ENCODE assay signal across 8 mouse cellular contexts in the genomic region with DNA sequence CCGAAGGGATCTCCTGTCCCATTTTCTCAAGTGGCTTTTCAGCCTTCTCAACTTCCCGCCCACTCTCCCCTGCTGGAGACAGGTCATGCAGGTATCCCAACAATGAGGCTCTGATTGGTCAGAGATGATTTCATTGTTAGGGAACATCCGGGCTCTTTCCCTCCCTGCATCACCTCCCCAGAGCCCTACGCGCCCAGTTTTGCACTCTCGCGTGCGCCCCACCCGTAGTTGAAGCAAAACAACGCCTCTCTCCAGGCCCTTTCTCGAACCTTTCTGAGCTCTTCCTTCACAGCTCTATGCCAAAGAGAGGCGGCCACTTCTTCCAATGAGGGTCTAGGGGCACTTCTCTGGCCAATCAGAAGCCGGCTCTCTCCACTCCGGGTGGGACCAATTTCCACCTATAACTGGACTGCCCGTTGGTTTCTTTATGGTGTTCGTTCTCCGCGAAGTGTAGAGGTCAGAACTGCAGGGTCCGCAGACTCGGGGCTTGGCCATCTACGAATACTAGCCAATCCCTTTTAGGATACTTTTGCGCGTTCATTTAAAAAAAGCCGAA. TPM values are rescaled to one million over a fixed set of nuclear protein-coding genes. Genes with fewer than 3 reads are reported as not detected.
DNase-seq lines count a peak whose midpoint lies in the region; ATAC-seq lines count a peak whose summit lies in the region.

No protein-coding gene starts in this region.

- peak overlapping the region; percentile 46 for H3K9ac ChIP-seq in midbrain, embryonic 12.5 days (replicated peaks)

- peak; percentile 100 for DNase-seq in heart, adult 11 months
- DNase-seq in heart, adult 8-10 months (ENCODE audit: low spot score): no peak
- peak; percentile 87 for DNase-seq in embryo, embryonic 10 days (ENCODE audit: low spot score)
- DNase-seq in gastrocnemius, adult 8-10 months (ENCODE audit: low spot score in 2 of 2): peak; percentile 85 to 86
- peak; percentile 85 for DNase-seq in limb, embryonic 10.5 days (ENCODE audit: low spot score)
- peak; percentile 95 for DNase-seq in skeletal muscle tissue, adult 2 months (ENCODE audit: low read depth, low spot score)

- 0 out of 2 replicates have a peak, but pooled peaks cover 3% of the 10 kb centered on the region for H3K36me3 ChIP-seq in limb, embryonic 10.5 days
- no peaks in the 10 kb centered on the region for H3K36me3 ChIP-seq in midbrain, embryonic 12.5 days

- no peaks in the 10 kb centered on the region for H3K9me3 ChIP-seq in limb, embryonic 10.5 days (replicated peaks)
- H3K9me3 ChIP-seq in midbrain, embryonic 12.5 days: no peaks in the 10 kb centered on the region

- WGBS in limb, embryonic 10.5 days: under 1% methylated on average over 24 of the region's 24 CpGs
- under 1% methylated on average over 24 of the region's 24 CpGs for WGBS in midbrain, embryonic 12.5 days

- no peaks in the 10 kb centered on the region for H3K27me3 ChIP-seq in limb, embryonic 10.5 days (ENCODE audit: low read depth, poor library complexity, severe bottlenecking)
- no peaks in the 10 kb centered on the region for H3K27me3 ChIP-seq in midbrain, embryonic 12.5 days

- peak; percentile 70 for ATAC-seq in inflammation-experienced regulatory T-cells, adult 6 months
- ATAC-seq in midbrain, embryonic 12.5 days (ENCODE audit: low FRiP score, low read depth): peak; percentile 89

- H3K27ac ChIP-seq in limb, embryonic 10.5 days: peak overlapping the region; percentile 90
- H3K27ac ChIP-seq in midbrain, embryonic 12.5 days (replicated peaks): peak overlapping the region; percentile 90

- peaks cover 25% of the 10 kb centered on the region for H3K4me1 ChIP-seq in limb, embryonic 10.5 days
- peaks cover 18% of the 10 kb centered on the region for H3K4me1 ChIP-seq in midbrain, embryonic 12.5 days

- peak overlapping the region; percentile 65 for H3K4me2 ChIP-seq in midbrain, embryonic 12.5 days (replicated peaks)

- H3K4me3 ChIP-seq in limb, embryonic 10.5 days: peak overlapping the region; percentile 92
- H3K4me3 ChIP-seq in midbrain, embryonic 12.5 days: peak overlapping the region; percentile 95

RNA-seq across cellular contexts. Expression of gene Ppm1b, which starts 0.5 kb away (rescaled TPM):
- total RNA-seq in heart, adult 8-10 months (2022): 100 to 1,000 TPM; 114 to 144 (median 130) TPM
- 100 to 1,000 TPM; 165 to 198 (median 183) TPM for total RNA-seq in gastrocnemius, adult 8-10 months (2022)
- polyA plus RNA-seq in inflammation-experienced regulatory T-cells, adult 6 months (2017; shearing (Covaris generic)): 10 to 100 TPM; 14.8 to 20.7 (median 15.6) TPM
- 59.5 and 71.7 TPM in 2 replicates for polyA plus RNA-seq in limb, embryonic 10.5 days (2016; fragmentation: Nextera tagmentation; extraction: Ambion mirVana)
- 104 and 108 TPM in 2 replicates for polyA plus RNA-seq in midbrain, embryonic 12.5 days (2016; fragmentation: Nextera tagmentation; extraction: Ambion mirVana)
